Mouse (Mus musculus): Measurements from ENCODE around the gene Gsto1. TPM values are rescaled to one million over a fixed set of nuclear protein-coding genes. Genes with fewer than 3 reads are reported as not detected.

The Gsto1 gene
- not detected in 2 replicates for polyA plus RNA-seq (2012; ENCODE audit: insufficient read depth, insufficient read length, low replicate concordance, missing spikeins)

DNA sequence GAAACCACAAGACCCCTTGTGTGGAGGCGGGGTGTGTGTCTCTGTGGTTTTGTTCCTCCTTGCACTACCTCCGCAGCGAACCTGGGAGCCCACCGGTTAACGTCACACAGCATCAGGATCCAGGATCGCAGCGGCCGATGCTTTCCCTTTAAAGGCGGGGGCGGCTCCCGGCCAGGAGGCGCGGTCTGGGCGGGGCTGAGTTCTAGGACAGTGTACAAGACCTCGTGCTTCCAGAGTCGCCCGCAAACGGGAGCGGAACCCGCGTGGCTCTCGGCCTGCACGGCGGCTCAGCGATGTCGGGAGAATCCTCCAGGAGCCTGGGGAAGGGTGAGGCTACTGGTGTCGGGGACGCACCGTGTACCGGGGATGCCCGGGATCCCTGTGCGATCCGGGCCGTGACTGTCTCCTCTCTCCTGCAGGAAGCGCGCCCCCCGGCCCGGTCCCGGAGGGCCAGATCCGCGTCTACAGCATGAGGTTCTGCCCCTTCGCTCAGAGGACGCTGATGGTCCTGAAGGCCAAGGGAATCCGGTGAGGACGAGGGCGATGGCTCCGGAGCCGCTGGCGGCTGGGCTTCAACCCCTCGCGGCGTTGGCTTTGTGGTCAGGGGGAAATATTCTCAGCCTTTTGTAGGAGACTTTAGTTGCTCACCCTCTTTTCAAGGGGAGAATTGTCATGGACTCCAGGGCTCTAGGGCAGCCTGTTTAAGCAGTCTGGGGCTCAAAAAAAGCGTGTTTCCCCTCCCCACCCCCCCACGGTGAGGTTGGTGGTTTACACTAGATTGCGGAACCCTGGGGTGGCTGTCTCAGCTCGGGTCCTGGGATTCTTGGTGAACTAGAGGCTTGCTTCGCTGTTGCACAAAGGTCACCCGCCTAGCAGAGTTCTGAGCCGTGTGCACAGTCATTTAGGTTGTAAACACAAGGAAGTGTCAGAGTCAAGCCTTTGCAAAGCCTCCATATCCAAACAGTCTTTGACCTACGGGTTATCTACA, at the start of gene Gsto1:
Gene Gsto1 (plus strand): TSS at position 175 of the 988 bp plus-strand sequence.
- WGBS = 1% methylated on average over 60 of the region's 60 CpGs
- TF ChIP-seq POLR2A (IDR thresholded peaks at IDR 0.05; ENCODE audit: insufficient read depth, low read depth, low read length) (peak; percentile 60; the same call in 1 of the 2 replicates), CTCF (IDR thresholded peaks at IDR 0.05; ENCODE audit: insufficient read depth, low read depth, low read length) (no peak)
- Histone ChIP-seq H3K4me3 (ENCODE audit: insufficient read depth, low read depth, low read length) (peak within 1 kb of the TSS; percentile 71), H3K27ac (ENCODE audit: insufficient read depth, low read depth, low read length) (no peak within 1 kb of the TSS), H3K4me1 (ENCODE audit: control insufficient read depth, insufficient read depth, low read length) (peaks cover 8% of the 10 kb centered on the region)

DNA sequence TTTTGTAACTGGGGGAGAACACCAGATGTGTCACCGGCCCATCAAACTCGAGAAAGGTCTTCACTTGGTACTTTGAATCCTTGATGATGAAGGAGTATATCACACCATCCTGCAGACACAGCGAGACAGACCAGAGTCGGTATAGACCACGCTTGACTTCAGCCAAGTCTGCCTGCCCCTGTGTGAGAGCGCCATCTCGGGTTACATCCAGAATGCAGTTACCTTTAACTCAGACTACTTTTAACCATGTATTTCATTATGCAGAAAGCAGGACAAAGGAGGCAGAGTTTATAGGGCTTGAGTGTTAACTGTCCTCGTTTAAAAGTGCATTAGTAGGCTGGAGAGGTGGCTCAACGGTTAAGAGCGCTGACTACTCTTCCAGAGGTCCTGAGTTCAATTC, 42.7 kb upstream of the Gsto1 start:
- 78% methylated on average over 10 of the region's 10 CpGs for WGBS
- no peaks in the 10 kb centered on the region for H3K4me1 ChIP-seq (ENCODE audit: control insufficient read depth, insufficient read depth, low read length)
- TF ChIP-seq CTCF (IDR thresholded peaks at IDR 0.05; ENCODE audit: insufficient read depth, low read depth, low read length) (no peak), POLR2A (IDR thresholded peaks at IDR 0.05; ENCODE audit: insufficient read depth, low read depth, low read length) (no peak)
- no peak overlapping the region for H3K27ac ChIP-seq (ENCODE audit: insufficient read depth, low read depth, low read length)
- no peak overlapping the region for H3K4me3 ChIP-seq (ENCODE audit: insufficient read depth, low read depth, low read length)

DNA sequence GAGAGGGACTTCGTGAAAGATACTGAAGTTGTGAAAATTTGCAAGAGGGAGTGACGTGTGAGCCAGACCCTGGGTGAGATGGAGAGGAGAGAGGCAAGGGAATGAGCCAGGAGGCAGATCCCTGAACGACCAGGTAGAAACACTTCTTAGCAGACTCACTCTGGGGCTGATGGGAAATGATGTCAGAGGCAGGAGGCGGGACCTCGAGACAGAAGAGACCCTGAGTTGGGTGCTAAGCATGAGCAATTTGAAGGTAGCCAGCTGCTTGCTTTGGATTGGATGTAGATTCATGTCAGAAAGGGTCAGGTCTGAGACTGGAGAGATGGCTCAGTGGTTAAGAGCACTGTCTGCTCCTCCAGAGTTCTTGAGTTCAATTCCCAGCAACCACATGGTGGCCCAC, 40.0 kb upstream of the Gsto1 start:
- Histone ChIP-seq H3K4me3 (ENCODE audit: insufficient read depth, low read depth, low read length) (no peak overlapping the region), H3K4me1 (ENCODE audit: control insufficient read depth, insufficient read depth, low read length) (no peaks in the 10 kb centered on the region), H3K27ac (ENCODE audit: insufficient read depth, low read depth, low read length) (no peak overlapping the region)
- TF ChIP-seq CTCF (IDR thresholded peaks at IDR 0.05; ENCODE audit: insufficient read depth, low read depth, low read length) = no peak
- TF ChIP-seq POLR2A (IDR thresholded peaks at IDR 0.05; ENCODE audit: insufficient read depth, low read depth, low read length) = no peak
- WGBS = 93% methylated on average over 5 of the region's 5 CpGs

DNA sequence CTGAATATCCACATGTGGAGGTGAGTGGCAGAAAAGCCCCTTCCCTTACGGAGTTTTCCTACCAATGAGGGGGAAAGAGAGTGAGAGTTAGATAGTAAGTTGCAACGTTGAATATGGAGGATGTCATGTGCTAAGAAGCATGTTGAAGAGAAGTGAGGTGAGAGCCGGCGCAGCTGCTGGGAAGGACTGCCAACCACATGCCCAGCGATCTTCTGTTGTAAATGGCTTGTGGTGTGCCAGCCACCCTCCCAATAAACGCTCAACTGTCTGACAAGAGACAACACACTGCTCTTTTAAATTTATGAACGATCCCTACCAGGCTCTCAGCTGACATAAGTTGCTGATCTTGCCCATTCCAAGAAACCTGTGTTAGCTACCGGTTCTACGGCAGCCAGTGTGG, 37.1 kb upstream of the Gsto1 start:
- no peak overlapping the region for H3K27ac ChIP-seq (ENCODE audit: insufficient read depth, low read depth, low read length)
- 53% methylated on average over 9 of the region's 9 CpGs for WGBS

DNA sequence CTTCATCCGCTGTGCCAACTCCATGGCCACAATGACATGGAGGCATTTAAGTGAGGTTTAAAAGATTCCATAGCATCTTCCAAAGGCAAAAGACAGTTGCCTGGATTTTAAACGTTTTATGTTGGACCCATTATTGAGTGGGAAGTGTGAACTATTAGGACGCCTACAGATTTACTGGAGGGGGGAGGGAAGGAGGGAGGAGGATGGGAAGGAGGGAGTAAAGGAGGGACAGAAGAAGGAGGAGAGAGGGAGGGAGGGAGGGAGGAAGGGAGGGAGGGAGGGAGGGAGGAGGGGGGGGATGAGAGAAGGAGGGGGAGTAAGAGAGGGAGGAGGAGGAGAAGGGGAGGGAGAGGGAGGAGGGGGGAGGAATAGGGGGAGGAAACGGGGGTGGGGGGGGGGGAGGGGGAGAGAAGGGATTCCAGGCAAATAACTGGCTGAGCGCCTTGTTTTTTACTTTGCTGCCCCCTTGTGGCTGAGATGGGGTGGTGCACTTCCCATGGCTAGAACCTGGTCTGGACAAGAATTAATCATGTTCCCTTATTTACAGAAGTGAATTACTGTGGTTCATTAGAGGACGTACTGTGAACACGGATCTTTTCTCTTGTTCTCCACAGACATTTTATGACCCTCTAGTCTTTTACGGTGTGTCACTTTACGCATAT, 33.8 kb upstream of the Gsto1 start:
- peaks cover 10% of the 10 kb centered on the region for H3K4me1 ChIP-seq (ENCODE audit: control insufficient read depth, insufficient read depth, low read length)
- no peak overlapping the region for H3K4me3 ChIP-seq (ENCODE audit: insufficient read depth, low read depth, low read length)
- no peak for TF ChIP-seq POLR2A (IDR thresholded peaks at IDR 0.05; ENCODE audit: insufficient read depth, low read depth, low read length)
- peak; percentile 22; the same call in 1 of the 2 replicates for TF ChIP-seq CTCF (IDR thresholded peaks at IDR 0.05; ENCODE audit: insufficient read depth, low read depth, low read length)
- no peak overlapping the region for H3K27ac ChIP-seq (ENCODE audit: insufficient read depth, low read depth, low read length)
- 17% methylated on average over 8 of the region's 9 CpGs for WGBS

More for the DNA sequence above, 37.1 kb upstream of the Gsto1 start:
- TF ChIP-seq CTCF (IDR thresholded peaks at IDR 0.05; ENCODE audit: insufficient read depth, low read depth, low read length) = no peak
- Histone ChIP-seq H3K4me1 (ENCODE audit: control insufficient read depth, insufficient read depth, low read length) (peaks cover 10% of the 10 kb centered on the region), H3K4me3 (ENCODE audit: insufficient read depth, low read depth, low read length) (no peak overlapping the region)

DNA sequence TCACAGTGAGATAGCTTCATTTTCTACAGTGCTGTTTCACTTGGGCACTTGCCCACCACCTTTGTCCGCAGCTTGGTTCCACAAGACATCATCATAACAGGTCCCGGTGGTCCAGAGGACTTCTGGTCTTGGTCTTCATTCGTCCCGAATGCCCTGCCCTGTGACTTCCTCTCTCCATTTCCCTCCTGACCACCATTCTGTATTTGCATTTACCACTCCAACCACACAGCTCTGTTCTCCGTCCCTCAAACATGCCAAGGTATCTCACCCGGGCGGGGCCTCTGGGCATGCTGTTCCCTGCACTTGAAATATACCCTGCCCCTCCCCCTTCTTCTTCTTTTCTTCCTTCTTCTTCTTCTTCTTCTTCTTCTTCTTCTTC, 33.3 kb upstream of the Gsto1 start:
- TF ChIP-seq CTCF (IDR thresholded peaks at IDR 0.05; ENCODE audit: insufficient read depth, low read depth, low read length) = no peak
- H3K4me3 ChIP-seq (ENCODE audit: insufficient read depth, low read depth, low read length) = no peak overlapping the region
- 61% methylated on average over 7 of the region's 7 CpGs for WGBS

DNA sequence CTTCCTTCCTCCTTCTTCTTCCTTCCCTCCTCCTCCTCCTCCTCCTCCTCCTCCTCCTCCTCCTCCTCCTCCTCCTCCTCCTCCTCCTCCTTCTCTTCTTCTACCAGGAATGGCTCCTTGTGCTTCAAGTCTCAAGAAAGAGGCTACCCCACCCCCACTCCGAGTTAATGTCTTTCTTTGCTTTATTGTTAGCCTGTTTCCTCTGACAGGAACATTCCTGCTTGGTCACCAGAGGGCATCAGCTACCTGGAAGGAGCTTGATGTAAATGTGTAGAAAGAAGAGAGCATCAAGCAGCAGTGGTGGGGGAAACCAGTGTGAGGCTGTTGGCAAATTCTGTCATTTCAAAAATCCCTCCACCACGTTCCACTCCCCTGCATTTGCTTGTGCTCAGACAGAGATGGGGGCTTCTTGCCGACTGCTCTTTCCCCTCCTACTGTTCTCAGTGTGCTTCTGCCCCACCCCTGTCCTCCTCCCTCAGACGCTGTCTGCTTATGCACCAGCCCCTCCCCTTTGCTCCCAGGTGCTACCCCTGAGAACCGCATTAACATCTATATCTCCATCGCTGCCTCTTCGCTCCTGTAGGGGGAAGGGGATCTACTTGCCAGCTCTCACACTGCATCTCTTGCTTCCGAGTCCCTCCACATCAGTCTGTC, 32.5 kb upstream of the Gsto1 start:
- Histone ChIP-seq H3K4me1 (ENCODE audit: control insufficient read depth, insufficient read depth, low read length) (peaks cover 10% of the 10 kb centered on the region), H3K4me3 (ENCODE audit: insufficient read depth, low read depth, low read length) (no peak overlapping the region), H3K27ac (ENCODE audit: insufficient read depth, low read depth, low read length) (no peak overlapping the region)
- TF ChIP-seq POLR2A (IDR thresholded peaks at IDR 0.05; ENCODE audit: insufficient read depth, low read depth, low read length) = no peak
- TF ChIP-seq CTCF (IDR thresholded peaks at IDR 0.05; ENCODE audit: insufficient read depth, low read depth, low read length) = no peak
- 24% methylated on average over 8 of the region's 8 CpGs for WGBS

More for the DNA sequence above, 33.3 kb upstream of the Gsto1 start:
- H3K27ac ChIP-seq (ENCODE audit: insufficient read depth, low read depth, low read length) = no peak overlapping the region
- peaks cover 10% of the 10 kb centered on the region for H3K4me1 ChIP-seq (ENCODE audit: control insufficient read depth, insufficient read depth, low read length)

DNA sequence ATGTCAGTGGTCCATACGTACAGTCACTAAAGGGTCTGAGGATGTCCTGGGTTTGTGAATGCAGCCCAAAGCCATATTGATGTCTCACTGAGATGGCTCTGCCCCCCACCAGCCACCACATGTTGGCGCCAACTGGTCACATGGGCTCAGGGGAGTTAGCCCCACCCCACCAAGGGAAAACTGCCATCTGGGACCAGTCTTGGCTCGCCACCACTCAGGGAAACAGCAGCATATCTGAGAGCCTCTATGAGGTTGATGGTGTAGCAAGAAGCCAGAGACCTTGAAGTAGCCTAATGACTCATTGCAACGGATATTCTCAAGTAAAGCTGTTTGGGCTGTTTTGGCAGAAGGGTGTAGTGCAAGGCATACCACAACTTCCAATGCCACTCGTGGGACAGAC, 30.7 kb upstream of the Gsto1 start:
- Histone ChIP-seq H3K4me3 (ENCODE audit: insufficient read depth, low read depth, low read length) (no peak overlapping the region), H3K4me1 (ENCODE audit: control insufficient read depth, insufficient read depth, low read length) (peaks cover 10% of the 10 kb centered on the region), H3K27ac (ENCODE audit: insufficient read depth, low read depth, low read length) (no peak overlapping the region)
- WGBS = 82% methylated on average over 5 of the region's 5 CpGs
- no peak for TF ChIP-seq CTCF (IDR thresholded peaks at IDR 0.05; ENCODE audit: insufficient read depth, low read depth, low read length)
- no peak for TF ChIP-seq POLR2A (IDR thresholded peaks at IDR 0.05; ENCODE audit: insufficient read depth, low read depth, low read length)
